Mouse (Mus musculus) neural tube, embryonic 12.5 days (tissue): ENCODE measurements at regions not wholly inside any gene's neighbourhood (a gene's known extent, or its start where the extent isn't known, plus 50 kb on each side); places are given as distances from the start of the nearest gene placed in this dataset.

ENCODE experiments used
- ATAC-seq: fragments of 200-750 bp; cut with Nextera tagmentation; 2 replicates; pipeline ENCODE4 v1.8.0; 2017; ENCODE audit warnings: low read depth, mild to moderate bottlenecking, moderate TSS enrichment, moderate library complexity; ENCODE audit not compliant: low FRiP score
- H3K27ac ChIP-seq: fragments of 300-500 bp; sonication (generic); 2 replicates; pipeline ENCODE4 v1.5.1; 2016
- H3K27me3 ChIP-seq: fragments of 300-500 bp; sonication (generic); replicated peaks from 2 replicates; pipeline ENCODE4 v1.6.1; 2016; ENCODE audit warnings: mild to moderate bottlenecking
- H3K36me3 ChIP-seq: fragments of 300-500 bp; sonication (generic); 2 replicates; pipeline ENCODE4 v1.6.1; 2016; ENCODE audit warnings: mild to moderate bottlenecking
- H3K4me1 ChIP-seq: fragments of 300-500 bp; sonication (generic); 2 replicates; pipeline ENCODE4 v1.6.1; 2016
- H3K4me2 ChIP-seq: fragments of 300-500 bp; sonication (generic); replicated peaks from 2 replicates; pipeline ENCODE4 v1.6.1; 2016; ENCODE audit warnings: mild to moderate bottlenecking
- H3K4me3 ChIP-seq: fragments of 300-500 bp; sonication (generic); 2 replicates; pipeline ENCODE4 v1.5.1; 2016
- H3K9ac ChIP-seq: fragments of 300-500 bp; sonication (generic); 2 replicates; pipeline ENCODE4 v1.6.1; 2016; ENCODE audit warnings: mild to moderate bottlenecking
- H3K9me3 ChIP-seq: fragments of 300-500 bp; sonication (generic); 2 replicates; pipeline ENCODE4 v1.6.1; 2016; ENCODE audit warnings: mild to moderate bottlenecking
- WGBS: fragments of 180-500 bp; shearing (Covaris S2); methylation state at CpG from one replicate; pipeline ENCODE4 v1.1.7; 2016; 5-methylcytosine and 5-hydroxymethylcytosine counted together

DNA sequence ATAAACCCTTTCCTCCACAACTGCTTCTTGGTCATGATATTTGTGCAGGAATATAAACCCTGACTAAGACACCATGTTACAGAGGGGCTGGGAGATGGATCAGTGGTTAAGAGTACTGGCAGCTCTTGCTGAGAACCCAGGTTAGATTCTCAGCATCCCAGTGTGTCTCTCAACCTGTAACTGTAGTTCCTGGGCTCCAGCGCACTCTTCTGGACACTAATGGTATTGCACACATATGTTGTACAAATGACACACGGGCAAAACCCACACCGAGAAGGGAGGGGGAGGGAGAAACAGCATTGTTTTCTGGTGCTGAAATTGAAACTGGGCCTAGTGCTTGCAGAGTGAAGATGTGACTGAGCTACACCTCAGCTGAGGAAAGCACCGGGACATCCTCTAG, 81.0 kb upstream of the Ccdc39 start:
- 79% methylated on average over 4 of the region's 4 CpGs for WGBS
- Histone ChIP-seq H3K9ac (no peak overlapping the region), H3K4me3 (no peak overlapping the region), H3K4me2 (no peak overlapping the region), H3K9me3 (no peaks in the 10 kb centered on the region), H3K27me3 (no peaks in the 10 kb centered on the region), H3K27ac (no peak overlapping the region), H3K4me1 (no peaks in the 10 kb centered on the region), H3K36me3 (no peaks in the 10 kb centered on the region)
- no peak for ATAC-seq

DNA sequence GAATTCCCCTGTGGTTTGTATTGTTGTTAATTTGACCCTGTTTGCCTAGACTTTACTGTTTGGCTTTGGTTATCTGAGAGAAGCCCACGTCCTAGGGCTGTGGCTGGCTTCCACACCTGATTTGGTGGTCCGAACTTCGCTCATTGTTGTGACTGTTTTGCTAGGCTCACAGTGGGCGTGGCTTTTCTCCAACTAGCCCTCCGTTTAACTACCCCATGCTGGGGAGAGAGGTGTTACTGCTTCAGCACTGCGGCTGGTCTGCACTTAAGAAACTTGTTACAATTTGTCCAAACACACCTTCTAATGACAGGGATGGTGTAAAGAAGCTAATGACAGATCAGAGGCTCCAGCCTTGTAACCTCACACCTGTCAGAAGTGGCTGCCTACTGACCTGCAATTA, 64.7 kb upstream of the Fxr1 start:
- ATAC-seq: no peak
- H3K4me3 ChIP-seq: no peak overlapping the region
- H3K4me2 ChIP-seq: no peak overlapping the region; the same call in 1 of the 2 replicates
- no peaks in the 10 kb centered on the region; the same call in 1 of the 2 replicates for H3K4me1 ChIP-seq
- no peaks in the 10 kb centered on the region for H3K36me3 ChIP-seq
- H3K9ac ChIP-seq: no peak overlapping the region
- under 1% methylated on average over 6 of the region's 6 CpGs for WGBS
- no peaks in the 10 kb centered on the region for H3K9me3 ChIP-seq
- H3K27me3 ChIP-seq: peaks cover 12% of the 10 kb centered on the region; the same call in 1 of the 2 replicates
- H3K27ac ChIP-seq: no peak overlapping the region

DNA sequence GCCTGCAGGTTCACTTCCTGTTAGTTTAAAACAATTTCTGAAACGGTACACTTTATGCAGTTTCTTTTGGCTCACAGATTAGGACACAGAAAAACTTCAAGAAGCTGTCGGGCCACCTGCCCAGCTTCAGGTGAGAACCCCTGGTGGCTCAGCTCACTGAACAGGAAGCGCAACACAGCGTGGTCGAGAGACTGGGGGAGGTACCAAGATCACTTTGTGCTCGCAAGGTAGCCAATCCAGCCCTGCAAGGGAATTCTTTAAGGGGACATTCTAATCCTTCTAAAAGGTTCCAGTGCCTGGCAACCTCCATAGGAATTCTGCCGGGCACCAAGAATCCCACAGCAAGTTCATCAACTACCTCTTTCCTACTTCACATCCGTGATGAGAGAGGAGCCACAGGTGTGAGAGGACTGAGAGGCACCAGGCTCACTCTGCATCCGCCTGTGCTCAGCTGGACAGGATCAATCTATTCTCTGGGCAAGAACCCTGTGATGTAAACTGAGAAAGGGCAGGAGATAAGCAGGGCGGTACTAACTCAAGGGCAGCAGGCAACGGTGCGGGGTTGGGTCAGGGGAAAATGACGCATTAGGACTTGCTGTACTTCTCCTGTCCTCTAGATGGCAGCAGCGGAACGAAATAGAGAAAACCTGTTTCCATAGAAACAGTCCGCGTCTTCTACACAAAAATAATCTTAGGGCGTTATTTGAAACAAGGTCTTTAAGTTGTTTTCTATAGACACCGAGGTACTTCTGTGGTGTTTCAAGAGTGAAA, 63.7 kb upstream of the Fxr1 start:
- no peak overlapping the region for H3K4me3 ChIP-seq
- ATAC-seq: peak; percentile 84
- H3K27me3 ChIP-seq: peaks cover 12% of the 10 kb centered on the region; the same call in 1 of the 2 replicates
- no peaks in the 10 kb centered on the region; the same call in 1 of the 2 replicates for H3K4me1 ChIP-seq
- peak overlapping the region; percentile 46 for H3K4me2 ChIP-seq
- H3K9me3 ChIP-seq: no peaks in the 10 kb centered on the region
- WGBS: 2% methylated on average over 19 of the region's 19 CpGs
- no peak overlapping the region for H3K27ac ChIP-seq
- H3K36me3 ChIP-seq: no peaks in the 10 kb centered on the region
- no peak overlapping the region for H3K9ac ChIP-seq

DNA sequence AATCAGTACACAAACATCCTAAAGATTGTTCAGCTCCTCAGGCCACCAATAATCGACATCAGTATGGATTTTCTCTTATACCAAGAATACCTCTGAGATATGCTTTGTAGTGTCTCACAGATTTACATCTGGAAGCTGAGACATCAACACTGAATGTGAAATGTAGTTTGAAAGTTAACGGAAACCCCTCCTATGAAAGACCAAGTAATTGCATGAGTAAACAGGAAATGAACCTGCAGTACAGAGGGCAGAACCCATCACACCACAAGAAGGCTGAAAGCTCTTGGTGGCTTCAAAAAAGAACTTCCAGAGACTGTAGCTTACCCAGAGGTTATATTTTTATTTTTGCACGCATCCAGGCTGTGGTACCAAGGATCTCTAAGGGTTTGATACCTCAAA, 63.1 kb upstream of the Fxr1 start:
- ATAC-seq: no peak
- no peaks in the 10 kb centered on the region for H3K9me3 ChIP-seq
- no peak overlapping the region for H3K9ac ChIP-seq
- no peak overlapping the region for H3K4me2 ChIP-seq
- no peaks in the 10 kb centered on the region for H3K36me3 ChIP-seq
- H3K4me3 ChIP-seq: no peak overlapping the region
- no peaks in the 10 kb centered on the region; the same call in 1 of the 2 replicates for H3K4me1 ChIP-seq
- peaks cover 12% of the 10 kb centered on the region; the same call in 1 of the 2 replicates for H3K27me3 ChIP-seq
- 43% methylated on average over 3 of the region's 3 CpGs for WGBS
- no peak overlapping the region for H3K27ac ChIP-seq

DNA sequence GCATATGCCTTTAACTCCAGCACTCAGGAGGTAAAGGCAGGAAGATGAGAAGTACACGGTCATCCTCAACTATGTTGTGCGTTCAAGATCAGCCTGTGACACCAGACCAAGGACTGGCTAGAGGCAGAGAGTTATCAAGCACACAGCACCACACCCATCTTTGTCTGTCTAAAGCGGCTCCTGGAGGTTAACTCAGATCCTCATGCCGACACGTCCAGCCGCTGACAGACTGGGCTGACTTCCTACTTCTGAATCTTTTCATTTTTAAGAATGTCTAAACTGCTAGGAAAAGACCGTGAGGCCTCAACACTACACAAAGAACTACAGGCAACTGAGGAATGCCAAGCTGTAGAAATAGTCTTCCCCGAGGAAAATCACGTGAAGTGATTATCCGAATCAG, 62.1 kb upstream of the Fxr1 start:
- H3K27me3 ChIP-seq: peaks cover 12% of the 10 kb centered on the region; the same call in 1 of the 2 replicates
- H3K9ac ChIP-seq: no peak overlapping the region
- no peak overlapping the region for H3K4me2 ChIP-seq
- H3K27ac ChIP-seq: no peak overlapping the region
- WGBS: 91% methylated on average over 10 of the region's 10 CpGs
- H3K4me1 ChIP-seq: no peaks in the 10 kb centered on the region; the same call in 1 of the 2 replicates
- H3K36me3 ChIP-seq: no peaks in the 10 kb centered on the region
- ATAC-seq: no peak
- H3K4me3 ChIP-seq: no peak overlapping the region
- no peaks in the 10 kb centered on the region for H3K9me3 ChIP-seq

DNA sequence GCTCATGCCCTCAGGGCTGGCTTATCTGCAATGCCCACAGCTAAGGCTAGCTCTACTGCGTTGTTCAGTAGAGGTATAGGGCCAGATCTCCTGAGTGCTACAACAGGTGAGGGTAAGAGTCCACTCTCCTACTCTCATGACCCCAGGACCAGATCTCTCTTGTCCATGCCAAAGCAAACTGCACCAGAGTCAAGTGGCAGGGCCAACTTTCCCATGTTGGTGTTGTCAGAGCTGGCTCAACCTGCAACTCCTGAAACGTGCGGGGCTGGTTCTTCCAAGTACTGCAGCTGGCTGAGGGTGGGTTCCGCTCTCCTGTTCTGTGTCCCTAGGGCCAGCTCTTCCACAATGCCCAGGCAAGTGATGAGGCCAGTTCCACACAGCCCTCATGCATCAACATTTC, 61.5 kb upstream of the Fxr1 start:
- H3K4me1 ChIP-seq: no peaks in the 10 kb centered on the region; the same call in 1 of the 2 replicates
- H3K4me3 ChIP-seq: no peak overlapping the region
- H3K27ac ChIP-seq: no peak overlapping the region
- no peak overlapping the region for H3K4me2 ChIP-seq
- H3K36me3 ChIP-seq: no peaks in the 10 kb centered on the region
- 84% methylated on average over 4 of the region's 4 CpGs for WGBS
- ATAC-seq: no peak
- H3K27me3 ChIP-seq: peaks cover 12% of the 10 kb centered on the region; the same call in 1 of the 2 replicates
- no peaks in the 10 kb centered on the region for H3K9me3 ChIP-seq
- no peak overlapping the region for H3K9ac ChIP-seq

DNA sequence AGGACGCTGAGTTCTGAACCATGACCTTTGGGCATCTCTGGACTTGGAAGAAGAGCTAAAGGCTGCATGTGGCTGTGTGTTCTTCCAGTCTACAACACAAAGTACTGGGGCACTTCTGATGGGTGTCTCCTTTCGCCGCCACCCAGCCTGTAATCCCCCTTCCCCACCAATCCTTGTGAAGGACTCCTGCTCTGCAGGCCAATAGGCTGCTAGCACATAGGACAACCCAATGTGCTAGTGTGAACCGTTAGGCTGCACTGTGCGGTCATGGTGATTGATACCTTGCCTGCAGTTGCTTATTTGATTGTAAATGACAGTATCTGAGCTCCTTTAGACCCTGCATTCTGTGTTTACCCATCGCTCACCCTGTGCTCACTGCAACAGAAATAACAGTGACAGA, 59.5 kb upstream of the Fxr1 start:
- WGBS: 60% methylated on average over 6 of the region's 6 CpGs
- Histone ChIP-seq H3K4me2 (no peak overlapping the region), H3K4me1 (no peaks in the 10 kb centered on the region; the same call in 1 of the 2 replicates), H3K4me3 (no peak overlapping the region), H3K27me3 (peaks cover 7% of the 10 kb centered on the region; the same call in 1 of the 2 replicates), H3K9ac (no peak overlapping the region), H3K36me3 (no peaks in the 10 kb centered on the region), H3K27ac (no peak overlapping the region), H3K9me3 (no peaks in the 10 kb centered on the region)
- ATAC-seq: no peak

DNA sequence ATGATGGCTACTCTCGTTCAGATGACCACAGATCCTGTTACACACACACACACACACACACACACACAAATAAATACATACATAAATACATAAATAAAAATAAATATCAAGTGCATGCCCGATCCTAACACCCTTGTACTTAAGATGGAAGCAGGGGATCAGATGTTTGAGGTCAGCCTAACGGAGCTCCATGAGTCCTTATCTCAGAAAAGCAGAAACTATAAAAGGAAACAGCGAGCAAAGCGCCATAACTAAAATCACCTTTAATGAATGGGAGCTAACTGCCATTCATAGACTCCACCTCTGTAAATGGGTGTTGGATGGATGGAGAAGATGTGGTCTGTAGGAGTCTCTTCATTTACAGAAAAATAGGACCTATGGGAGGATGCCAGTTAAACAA, 56.8 kb upstream of the Fxr1 start:
- ATAC-seq: no peak
- H3K4me2 ChIP-seq: no peak overlapping the region
- no peaks in the 10 kb centered on the region for H3K36me3 ChIP-seq
- no peak overlapping the region for H3K27ac ChIP-seq
- H3K4me1 ChIP-seq: no peaks in the 10 kb centered on the region
- no peaks in the 10 kb centered on the region for H3K27me3 ChIP-seq
- no peak overlapping the region for H3K9ac ChIP-seq
- H3K4me3 ChIP-seq: no peak overlapping the region
- H3K9me3 ChIP-seq: no peaks in the 10 kb centered on the region
- WGBS: 93% methylated on average over 5 of the region's 5 CpGs

DNA sequence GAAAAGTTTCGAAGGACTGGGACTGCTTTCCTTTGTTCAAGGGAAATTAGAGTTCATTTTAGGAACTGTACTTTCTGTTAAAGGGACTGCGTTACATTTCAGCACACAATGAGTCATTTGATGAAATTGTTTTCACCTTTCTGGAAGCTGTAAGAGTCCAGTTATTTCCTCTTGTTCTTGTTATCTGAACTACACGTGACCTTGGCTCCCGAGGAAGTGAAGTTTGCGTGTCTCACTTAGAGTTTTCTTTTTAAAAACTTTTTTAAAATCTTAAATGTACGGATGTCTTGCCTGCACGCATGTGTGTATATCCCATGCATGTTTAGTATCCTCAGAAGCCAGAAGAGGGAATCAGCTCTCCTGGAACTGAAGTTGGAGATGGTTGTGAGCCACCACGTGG, 52.6 kb upstream of the Fxr1 start:
- WGBS: 87% methylated on average over 8 of the region's 8 CpGs

More for the DNA sequence above, 52.6 kb upstream of the Fxr1 start:
- H3K9ac ChIP-seq: no peak overlapping the region
- no peaks in the 10 kb centered on the region for H3K4me1 ChIP-seq
- no peaks in the 10 kb centered on the region for H3K36me3 ChIP-seq
- no peak for ATAC-seq
- no peak overlapping the region for H3K27ac ChIP-seq
- H3K9me3 ChIP-seq: no peaks in the 10 kb centered on the region
- no peak overlapping the region for H3K4me3 ChIP-seq
- no peaks in the 10 kb centered on the region for H3K27me3 ChIP-seq
- no peak overlapping the region for H3K4me2 ChIP-seq
